Mouse (Mus musculus) ES-E14 (cell line): ENCODE data around the gene Jsrp1. TPM values are rescaled to one million over a fixed set of nuclear protein-coding genes. Genes with fewer than 3 reads are reported as not detected.

Experiments
- DNase-seq: peaks from one replicate; pipeline ENCODE4 v3.0.0-alpha.2; 2013; ENCODE audit warnings: low read depth, low spot score
- H3K27ac ChIP-seq: 2 replicates; pipeline ENCODE4 v1.5.1; 2012; ENCODE audit warnings: low read depth, mild to moderate bottlenecking, low read length, moderate library complexity, mixed read lengths; ENCODE audit not compliant: poor library complexity, insufficient read depth, severe bottlenecking
- H3K36me3 ChIP-seq: 2 replicates; pipeline ENCODE4 v1.6.1; 2012; ENCODE audit warnings: mild to moderate bottlenecking, low read length, moderate library complexity, mixed read lengths; ENCODE audit not compliant: control insufficient read depth, poor library complexity, insufficient read depth, severe bottlenecking
- H3K4me1 ChIP-seq, 2 experiments: fragments of 150-350 bp in 1 of 2; sonication (generic) in 1 of 2; 2 replicates each; pipeline ENCODE4 v1.6.1; 2012; ENCODE audit warnings: low read length in 2 of 2, mild to moderate bottlenecking in 1 of 2, mixed read lengths in 1 of 2; ENCODE audit not compliant: control insufficient read depth in 2 of 2, insufficient read depth in 2 of 2, poor library complexity in 1 of 2
- H3K4me3 ChIP-seq, 2 experiments: fragments of 150-350 bp in 1 of 2; sonication (generic) in 1 of 2; 2 replicates each; pipeline ENCODE4 v1.5.1; 2012; ENCODE audit warnings: low read length in 2 of 2, low read depth in 1 of 2, mild to moderate bottlenecking in 1 of 2, mixed read lengths in 1 of 2; ENCODE audit not compliant: insufficient read depth in 1 of 2, poor library complexity in 1 of 2, severe bottlenecking in 1 of 2
- H3K9ac ChIP-seq: 2 replicates; pipeline ENCODE4 v1.6.1; 2012; ENCODE audit warnings: low read depth, mild to moderate bottlenecking, low read length, mixed read lengths; ENCODE audit not compliant: poor library complexity, insufficient read depth, severe bottlenecking
- H3K9me3 ChIP-seq: fragments of 150-350 bp; sonication (generic); 2 replicates; pipeline ENCODE4 v1.6.1; 2012; ENCODE audit warnings: low read depth, mild to moderate bottlenecking, low read length; ENCODE audit not compliant: control insufficient read depth, insufficient read depth
- CHD2 ChIP-seq: IDR thresholded peaks from 2 replicates; pipeline ENCODE4 v1.6.1; 2014; ENCODE audit warnings: mild to moderate bottlenecking, low read depth, low read length, inconsistent platforms
- HCFC1 ChIP-seq: IDR thresholded peaks from 2 replicates; pipeline ENCODE4 v1.6.1; 2012; ENCODE audit warnings: low read length, inconsistent platforms, borderline replicate concordance; ENCODE audit not compliant: insufficient read depth
- MAFK ChIP-seq: IDR thresholded peaks from 2 replicates; pipeline ENCODE4 v1.6.1; 2014; ENCODE audit warnings: mild to moderate bottlenecking, low read depth, low read length, inconsistent platforms; ENCODE audit not compliant: insufficient read depth
- ZC3H11A ChIP-seq: IDR thresholded peaks from 2 replicates; pipeline ENCODE4 v1.6.1; 2012; ENCODE audit warnings: low read depth, mild to moderate bottlenecking, inconsistent platforms, low read length, borderline replicate concordance
- ZNF384 ChIP-seq: IDR thresholded peaks from 2 replicates; pipeline ENCODE4 v1.6.1; 2012; ENCODE audit warnings: low read depth, low read length, inconsistent platforms
- in situ Hi-C, 2 experiments: fragments of 600-800 bp; cut with MboI; formaldehyde crosslinking; loops; one replicate each; pipeline ENCODE4 v1.15.1; 2025; ENCODE audit warnings: low sequenced_read_pairs in 2 of 2, inconsistent platforms in 1 of 2; ENCODE audit not compliant: unreplicated experiment in 2 of 2
- total RNA-seq: library from RNA; depleted of rRNA; stranded (reverse); fragments of 300-350 nt; gene quantifications from 2 replicates; pipeline ENCODE4 v1.2.3, GENCODE M21; 2012

The Jsrp1 gene
- total RNA-seq, 1 experiment = 0.67 TPM

DNA sequence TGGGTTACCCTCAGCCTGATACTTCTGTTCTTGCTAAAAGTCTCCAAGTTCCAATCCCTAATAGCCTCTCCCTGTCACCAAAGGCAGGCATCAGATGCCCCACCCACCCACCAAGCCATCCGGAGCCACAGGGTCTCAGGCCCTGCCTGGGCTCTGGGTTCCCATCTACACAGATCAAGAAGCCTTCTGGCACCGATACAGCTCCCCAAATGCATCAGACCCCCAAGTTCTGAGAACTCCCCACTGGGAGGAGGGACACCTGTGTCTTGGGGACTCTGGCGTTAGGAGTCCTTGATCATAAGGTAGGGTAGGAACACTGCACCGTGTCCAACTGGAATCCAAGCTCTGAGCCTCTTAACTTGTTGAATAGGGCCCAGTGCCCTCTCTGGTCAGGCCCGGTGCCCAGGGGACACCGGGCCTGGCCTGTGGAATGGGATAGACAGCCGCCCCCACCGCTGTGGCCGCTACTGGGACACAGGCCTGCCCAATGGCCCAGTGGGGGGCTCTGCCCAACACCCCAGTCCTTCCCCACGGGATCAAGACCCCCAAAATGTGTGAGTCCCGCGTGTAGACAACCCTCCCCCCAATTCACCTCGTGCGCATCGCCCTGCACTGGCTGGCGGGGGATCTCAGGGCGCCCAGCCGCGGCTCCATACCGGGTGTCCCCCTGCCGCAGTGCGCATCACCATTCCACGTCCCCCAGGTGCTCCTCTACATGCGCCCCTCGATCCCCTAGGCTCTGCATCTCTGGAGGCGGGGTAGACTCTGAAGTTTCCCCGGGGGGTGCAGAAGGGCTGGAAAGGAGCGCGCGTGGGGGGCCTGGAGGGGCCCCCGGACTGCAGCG, 30.0 kb upstream of the Jsrp1 start:
- DNase-seq = no peak
- Histone ChIP-seq H3K9ac (peak overlapping the region; percentile 49), H3K9me3 (no peaks in the 10 kb centered on the region), H3K4me3 (peak overlapping the region; percentile 62 to 70), H3K4me1 (peaks cover 0 to 5% of the 10 kb centered on the region in 2 experiments; a peak in 1 of 4 replicates), H3K36me3 (no peaks in the 10 kb centered on the region), H3K27ac (no peak overlapping the region)
- in situ Hi-C loops = no loop called here
- no peak for TF ChIP-seq CHD2
- TF ChIP-seq HCFC1 = no peak
- no peak for TF ChIP-seq MAFK
- TF ChIP-seq ZNF384 = no peak
- no peak for TF ChIP-seq ZC3H11A

DNA sequence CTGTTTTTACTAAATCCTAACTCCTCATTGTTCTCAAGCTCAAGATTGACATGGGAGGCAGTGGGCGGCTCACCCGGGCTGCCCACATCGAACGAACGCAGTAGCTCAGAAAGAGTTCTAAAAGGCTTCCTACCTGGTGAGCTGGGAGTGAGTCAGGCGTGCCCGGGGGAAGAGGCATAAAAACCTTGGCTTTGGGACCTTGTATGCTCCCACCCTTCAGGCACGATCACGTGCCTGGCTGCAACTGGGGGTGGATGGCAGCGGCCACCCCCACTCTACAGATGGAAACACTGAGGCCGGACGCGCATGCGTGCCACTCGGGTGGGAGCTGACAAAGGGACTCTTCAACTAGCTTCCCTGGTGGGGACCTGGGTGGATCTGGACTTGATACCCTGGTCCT, 29.0 kb upstream of the Jsrp1 start:
- TF ChIP-seq HCFC1 (no peak), ZC3H11A (no peak), CHD2 (no peak), ZNF384 (no peak), MAFK (no peak)
- in situ Hi-C loops = no loop called here
- no peak overlapping the region for H3K27ac ChIP-seq
- H3K36me3 ChIP-seq = no peaks in the 10 kb centered on the region
- H3K4me1 ChIP-seq = peaks cover 0 to 5% of the 10 kb centered on the region in 2 experiments; a peak in 1 of 4 replicates
- no peak overlapping the region for H3K9ac ChIP-seq
- DNase-seq = no peak
- no peak overlapping the region for H3K4me3 ChIP-seq
- no peaks in the 10 kb centered on the region for H3K9me3 ChIP-seq

DNA sequence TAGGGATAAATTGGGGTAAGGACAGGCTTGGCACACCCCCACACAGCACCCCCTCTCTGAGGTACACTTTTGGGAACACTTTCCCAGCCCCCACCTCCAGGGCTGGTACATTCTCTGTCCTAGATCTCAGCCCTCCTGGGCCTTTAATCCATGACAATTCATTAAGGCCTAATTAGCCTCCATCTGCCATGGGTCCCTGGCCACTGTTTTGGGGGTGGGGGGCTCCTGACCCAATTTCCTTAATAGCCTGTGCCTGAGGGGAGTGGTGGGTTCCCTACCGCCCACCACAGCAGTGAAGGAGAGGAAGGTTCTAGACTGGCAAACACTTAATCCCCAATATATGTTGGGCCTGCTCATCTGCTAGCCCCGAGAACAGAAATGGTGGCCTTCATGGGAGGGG, 28.4 kb upstream of the Jsrp1 start:
- H3K36me3 ChIP-seq = no peaks in the 10 kb centered on the region
- TF ChIP-seq MAFK (no peak), ZC3H11A (no peak), HCFC1 (no peak), ZNF384 (no peak), CHD2 (no peak)

DNA sequence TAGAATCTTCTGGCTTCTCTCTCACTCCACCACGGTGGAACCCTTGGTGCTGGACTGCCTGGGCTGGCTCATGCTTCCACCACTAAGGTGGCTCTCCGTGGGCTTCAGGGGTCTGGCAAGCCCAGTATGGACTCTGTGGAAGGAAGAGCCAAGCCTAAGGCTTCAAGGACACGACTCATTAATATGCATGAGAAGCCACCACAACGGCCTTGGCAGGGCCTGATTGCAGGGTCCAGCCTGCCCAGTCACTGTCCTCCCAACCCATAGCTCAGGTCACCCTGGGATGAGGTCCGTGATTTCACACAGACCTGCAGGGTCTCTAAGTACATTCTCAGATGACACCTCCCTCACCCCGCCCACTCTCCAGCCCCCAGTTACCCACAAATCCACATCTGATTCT, 26.6 kb upstream of the Jsrp1 start:
- Histone ChIP-seq H3K9ac (no peak overlapping the region), H3K27ac (no peak overlapping the region), H3K4me1 (peaks cover 0 to 10% of the 10 kb centered on the region in 2 experiments; a peak in 1 of 4 replicates), H3K9me3 (no peaks in the 10 kb centered on the region), H3K4me3 (no peak overlapping the region), H3K36me3 (no peaks in the 10 kb centered on the region)
- no peak for TF ChIP-seq CHD2
- TF ChIP-seq ZC3H11A = no peak
- no peak for TF ChIP-seq MAFK
- TF ChIP-seq HCFC1 = no peak
- no peak for TF ChIP-seq ZNF384
- no peak for DNase-seq
- in situ Hi-C loops = no loop called here

More for the DNA sequence above, 28.4 kb upstream of the Jsrp1 start:
- Histone ChIP-seq H3K27ac (no peak overlapping the region), H3K4me1 (peaks cover 0 to 7% of the 10 kb centered on the region in 2 experiments; a peak in 1 of 4 replicates), H3K9ac (no peak overlapping the region), H3K4me3 (no peak overlapping the region), H3K9me3 (no peaks in the 10 kb centered on the region)
- in situ Hi-C loops = no loop called here
- no peak for DNase-seq
